Mouse (Mus musculus): ENCODE measurements around the gene Aspg. TPM values are rescaled to one million over a fixed set of nuclear protein-coding genes. Genes with fewer than 3 reads are reported as not detected.

Aspg gene
- polyA plus RNA-seq, 1 experiment: not detected

- no peaks in the 10 kb centered on the region for H3K4me1 ChIP-seq (ENCODE audit: control insufficient read depth)
- H3K36me3 ChIP-seq (ENCODE audit: control insufficient read depth): no peaks in the 10 kb centered on the region
- no peak for TF ChIP-seq TAL1 (IDR thresholded peaks at IDR 0.05; ENCODE audit: low read length)
- no peak for TF ChIP-seq GATA1 (IDR thresholded peaks at IDR 0.05; ENCODE audit: low read length)
- H3K9me3 ChIP-seq (ENCODE audit: control insufficient read depth, low read length): no peaks in the 10 kb centered on the region
- H3K27me3 ChIP-seq (ENCODE audit: control insufficient read depth): peaks cover 5% of the 10 kb centered on the region; the same call in 1 of the 2 replicates
- no peak overlapping the region for H3K4me3 ChIP-seq (replicated peaks)
Measured at GRCm38 (mm10) chr12:112094261-112094880, 12.1 kb upstream of the Aspg start.

GRCm38 (mm10) chr12:112096051-112096732 lies 10.3 kb upstream of the Aspg start:
- TF ChIP-seq TAL1 (IDR thresholded peaks at IDR 0.05; ENCODE audit: low read length) (no peak), GATA1 (IDR thresholded peaks at IDR 0.05; ENCODE audit: low read length) (no peak)
- no peaks in the 10 kb centered on the region for H3K27me3 ChIP-seq (ENCODE audit: control insufficient read depth)
- H3K4me3 ChIP-seq (replicated peaks): no peak overlapping the region
- no peaks in the 10 kb centered on the region for H3K9me3 ChIP-seq (ENCODE audit: control insufficient read depth, low read length)
- no peaks in the 10 kb centered on the region for H3K4me1 ChIP-seq (ENCODE audit: control insufficient read depth)
- no peaks in the 10 kb centered on the region for H3K36me3 ChIP-seq (ENCODE audit: control insufficient read depth)

GRCm38 (mm10) chr12:112096733-112097117 lies 9.8 kb upstream of the Aspg start:
- no peaks in the 10 kb centered on the region for H3K9me3 ChIP-seq (ENCODE audit: control insufficient read depth, low read length)
- H3K27me3 ChIP-seq (ENCODE audit: control insufficient read depth): no peaks in the 10 kb centered on the region
- H3K36me3 ChIP-seq (ENCODE audit: control insufficient read depth): no peaks in the 10 kb centered on the region
- no peak overlapping the region for H3K4me3 ChIP-seq (replicated peaks)
- TF ChIP-seq TAL1 (IDR thresholded peaks at IDR 0.05; ENCODE audit: low read length): no peak
- no peak for TF ChIP-seq GATA1 (IDR thresholded peaks at IDR 0.05; ENCODE audit: low read length)
- no peaks in the 10 kb centered on the region for H3K4me1 ChIP-seq (ENCODE audit: control insufficient read depth)

- no peaks in the 10 kb centered on the region for H3K36me3 ChIP-seq (ENCODE audit: control insufficient read depth)
- H3K4me1 ChIP-seq (ENCODE audit: control insufficient read depth): peaks cover 18% of the 10 kb centered on the region
- no peaks in the 10 kb centered on the region for H3K9me3 ChIP-seq (ENCODE audit: control insufficient read depth, low read length)
- TF ChIP-seq TAL1 (IDR thresholded peaks at IDR 0.05; ENCODE audit: low read length): no peak
- TF ChIP-seq GATA1 (IDR thresholded peaks at IDR 0.05; ENCODE audit: low read length): no peak
- H3K4me3 ChIP-seq (replicated peaks): no peak overlapping the region
- H3K27me3 ChIP-seq (ENCODE audit: control insufficient read depth): no peaks in the 10 kb centered on the region
Measured at GRCm38 (mm10) chr12:112100106-112100505, 6.4 kb upstream of the Aspg start.

- peaks cover 18% of the 10 kb centered on the region for H3K4me1 ChIP-seq (ENCODE audit: control insufficient read depth)
- no peak for TF ChIP-seq TAL1 (IDR thresholded peaks at IDR 0.05; ENCODE audit: low read length)
- TF ChIP-seq GATA1 (IDR thresholded peaks at IDR 0.05; ENCODE audit: low read length): no peak
- no peaks in the 10 kb centered on the region for H3K27me3 ChIP-seq (ENCODE audit: control insufficient read depth)
- no peaks in the 10 kb centered on the region for H3K9me3 ChIP-seq (ENCODE audit: control insufficient read depth, low read length)
- H3K4me3 ChIP-seq (replicated peaks): no peak overlapping the region
- H3K36me3 ChIP-seq (ENCODE audit: control insufficient read depth): no peaks in the 10 kb centered on the region
Measured at GRCm38 (mm10) chr12:112101045-112101444, 5.4 kb upstream of the Aspg start.

- no peak for TF ChIP-seq TAL1 (IDR thresholded peaks at IDR 0.05; ENCODE audit: low read length)
- no peak for TF ChIP-seq GATA1 (IDR thresholded peaks at IDR 0.05; ENCODE audit: low read length)
- Histone ChIP-seq H3K4me3 (replicated peaks) (no peak overlapping the region), H3K9me3 (ENCODE audit: control insufficient read depth, low read length) (no peaks in the 10 kb centered on the region), H3K4me1 (ENCODE audit: control insufficient read depth) (peaks cover 18% of the 10 kb centered on the region), H3K36me3 (ENCODE audit: control insufficient read depth) (no peaks in the 10 kb centered on the region), H3K27me3 (ENCODE audit: control insufficient read depth) (peaks cover 11% of the 10 kb centered on the region)
Measured at GRCm38 (mm10) chr12:112103179-112103578, 3.3 kb upstream of the Aspg start.

GRCm38 (mm10) chr12:112104890-112105289 lies 1.6 kb upstream of the Aspg start:
- H3K27me3 ChIP-seq (ENCODE audit: control insufficient read depth): peaks cover 11% of the 10 kb centered on the region

GRCm38 (mm10) chr12:112107685-112108084 lies 1.2 kb downstream of the Aspg start:
- TF ChIP-seq TAL1 (IDR thresholded peaks at IDR 0.05; ENCODE audit: low read length): no peak
- TF ChIP-seq GATA1 (IDR thresholded peaks at IDR 0.05; ENCODE audit: low read length): no peak
- Histone ChIP-seq H3K36me3 (ENCODE audit: control insufficient read depth) (no peaks in the 10 kb centered on the region), H3K4me3 (replicated peaks) (no peak overlapping the region), H3K9me3 (ENCODE audit: control insufficient read depth, low read length) (no peaks in the 10 kb centered on the region), H3K27me3 (ENCODE audit: control insufficient read depth) (peaks cover 11% of the 10 kb centered on the region), H3K4me1 (ENCODE audit: control insufficient read depth) (peaks cover 12% of the 10 kb centered on the region)

More at GRCm38 (mm10) chr12:112104890-112105289, 1.6 kb upstream of the Aspg start:
- Histone ChIP-seq H3K4me3 (replicated peaks) (no peak overlapping the region), H3K4me1 (ENCODE audit: control insufficient read depth) (peaks cover 18% of the 10 kb centered on the region), H3K9me3 (ENCODE audit: control insufficient read depth, low read length) (no peaks in the 10 kb centered on the region), H3K36me3 (ENCODE audit: control insufficient read depth) (no peaks in the 10 kb centered on the region)
- no peak for TF ChIP-seq TAL1 (IDR thresholded peaks at IDR 0.05; ENCODE audit: low read length)

- Histone ChIP-seq H3K36me3 (ENCODE audit: control insufficient read depth) (no peaks in the 10 kb centered on the region), H3K27me3 (ENCODE audit: control insufficient read depth) (peaks cover 11% of the 10 kb centered on the region), H3K4me1 (ENCODE audit: control insufficient read depth) (peaks cover 4% of the 10 kb centered on the region), H3K9me3 (ENCODE audit: control insufficient read depth, low read length) (no peaks in the 10 kb centered on the region), H3K4me3 (replicated peaks) (no peak overlapping the region)
- TF ChIP-seq TAL1 (IDR thresholded peaks at IDR 0.05; ENCODE audit: low read length) (no peak), GATA1 (IDR thresholded peaks at IDR 0.05; ENCODE audit: low read length) (no peak)
Measured at GRCm38 (mm10) chr12:112108696-112109445, 2.4 kb downstream of the Aspg start.
